Mouse (Mus musculus) limb, embryonic 13.5 days (tissue): ENCODE results near the gene Robo2. TPM values are rescaled to one million over a fixed set of nuclear protein-coding genes. Genes with fewer than 3 reads are reported as not detected.

Experiments
- ATAC-seq: fragments of 200-750 bp; cut with Nextera tagmentation; 2 replicates; pipeline ENCODE4 v1.8.0; 2017; ENCODE audit warnings: low read depth, moderate number of reproducible peaks, moderate TSS enrichment; ENCODE audit not compliant: low FRiP score
- H3K27ac ChIP-seq: fragments of 300-500 bp; sonication (generic); 2 replicates; pipeline ENCODE4 v1.5.1; 2015; ENCODE audit warnings: inconsistent platforms, mild to moderate bottlenecking, moderate library complexity
- H3K27me3 ChIP-seq: fragments of 300-500 bp; sonication (generic); 2 replicates; pipeline ENCODE4 v1.6.1; 2015; ENCODE audit warnings: mild to moderate bottlenecking, inconsistent platforms
- H3K36me3 ChIP-seq: fragments of 300-500 bp; sonication (generic); 2 replicates; pipeline ENCODE4 v1.6.1; 2015; ENCODE audit warnings: inconsistent platforms, mild to moderate bottlenecking, moderate library complexity
- H3K4me1 ChIP-seq: fragments of 300-500 bp; sonication (generic); 2 replicates; pipeline ENCODE4 v1.6.1; 2015; ENCODE audit warnings: inconsistent platforms
- H3K4me2 ChIP-seq: fragments of 300-500 bp; sonication (generic); replicated peaks from 2 replicates; pipeline ENCODE4 v1.6.1; 2015; ENCODE audit warnings: inconsistent platforms, mild to moderate bottlenecking, moderate library complexity
- H3K4me3 ChIP-seq: fragments of 300-500 bp; sonication (generic); 2 replicates; pipeline ENCODE4 v1.5.1; 2015; ENCODE audit warnings: moderate library complexity, mild to moderate bottlenecking, inconsistent platforms
- H3K9ac ChIP-seq: fragments of 300-500 bp; sonication (generic); 2 replicates; pipeline ENCODE4 v1.6.1; 2015; ENCODE audit warnings: mild to moderate bottlenecking, inconsistent platforms
- H3K9me3 ChIP-seq: fragments of 300-500 bp; sonication (generic); 2 replicates; pipeline ENCODE4 v1.6.1; 2016; ENCODE audit warnings: inconsistent platforms
- WGBS: fragments of 180-500 bp; shearing (Covaris S2); methylation state at CpG from one replicate; pipeline ENCODE4 v1.1.7; 2015; 5-methylcytosine and 5-hydroxymethylcytosine counted together
- polyA plus RNA-seq: library from polyadenylated mRNA; unstranded; fragments of >200 nt; fragmentation: Nextera tagmentation; extraction: Ambion mirVana; gene quantifications from 2 replicates; pipeline ENCODE4 v1.2.1, GENCODE M21; 2015

Robo2 gene
- polyA plus RNA-seq, 1 experiment from 2014 or later, result 76.3 TPM

DNA sequence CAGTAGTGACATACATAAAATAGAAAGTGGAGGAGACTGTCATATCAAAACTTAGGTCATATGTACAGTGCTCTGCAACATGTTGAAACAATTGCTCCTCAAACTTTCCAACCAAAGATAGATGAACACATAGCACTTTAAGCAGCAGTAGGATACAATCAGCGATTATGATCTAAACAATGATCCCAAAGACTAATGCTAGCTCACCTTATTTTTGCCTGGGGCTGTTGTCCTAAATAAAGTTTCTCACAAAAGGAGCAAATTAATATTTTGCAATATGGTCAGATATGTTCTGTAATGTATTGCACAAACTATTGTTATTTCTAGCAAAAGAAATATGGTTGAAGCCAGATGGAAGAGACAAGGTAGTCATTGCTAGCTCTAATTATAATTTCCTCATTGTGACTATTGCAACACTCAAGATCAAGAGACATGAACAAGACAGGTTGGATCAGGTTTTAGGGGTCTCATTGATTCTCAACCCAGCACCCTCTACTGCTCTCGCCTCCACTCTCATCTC, 174.2 kb downstream of the Robo2 start:
- no peak overlapping the region for H3K4me2 ChIP-seq
- no peak overlapping the region for H3K27ac ChIP-seq
- H3K9ac ChIP-seq, result no peak overlapping the region
- H3K4me3 ChIP-seq, result no peak overlapping the region
- no peaks in the 10 kb centered on the region for H3K27me3 ChIP-seq
- H3K9me3 ChIP-seq, result no peaks in the 10 kb centered on the region
- no peak for ATAC-seq
- WGBS, result 90% methylated on average over 2 of the region's 2 CpGs
- H3K36me3 ChIP-seq, result no peaks in the 10 kb centered on the region
- no peaks in the 10 kb centered on the region for H3K4me1 ChIP-seq

DNA sequence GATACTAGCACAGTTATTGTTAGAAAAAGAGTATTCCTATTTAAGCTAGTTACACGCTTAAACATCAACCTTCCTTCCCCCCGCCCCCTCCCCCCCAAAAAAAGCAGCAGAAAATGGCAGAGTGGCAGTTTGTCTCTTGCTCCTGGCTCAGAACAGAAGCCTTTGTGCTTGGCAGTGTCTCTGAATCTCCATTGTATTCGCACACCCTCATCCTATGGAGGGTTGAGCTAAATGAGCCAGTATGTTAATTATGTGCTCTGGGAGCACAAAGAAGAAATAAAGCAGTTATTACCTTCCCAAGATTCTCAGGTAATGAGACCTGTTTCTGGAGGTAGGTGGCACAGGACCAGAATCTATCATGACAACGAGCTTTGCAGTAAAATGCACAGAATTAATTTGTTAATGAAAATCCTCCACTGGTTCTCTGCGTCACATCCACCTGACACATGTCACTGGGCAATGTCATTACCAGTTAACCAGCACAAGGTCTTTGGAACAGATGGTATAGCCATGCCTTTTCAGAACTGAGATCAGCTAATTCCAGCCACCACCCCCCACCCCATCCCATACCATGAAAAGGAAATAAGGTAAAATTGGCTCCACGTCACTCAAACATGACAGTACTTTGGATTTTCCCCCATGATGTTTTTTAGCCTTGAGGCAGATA, 177.1 kb downstream of the Robo2 start:
- H3K4me3 ChIP-seq, result no peak overlapping the region
- H3K27me3 ChIP-seq, result no peaks in the 10 kb centered on the region
- no peak overlapping the region for H3K4me2 ChIP-seq
- no peak for ATAC-seq
- no peaks in the 10 kb centered on the region for H3K4me1 ChIP-seq
- no peak overlapping the region for H3K9ac ChIP-seq
- H3K9me3 ChIP-seq, result no peaks in the 10 kb centered on the region
- H3K36me3 ChIP-seq, result no peaks in the 10 kb centered on the region
- H3K27ac ChIP-seq, result no peak overlapping the region
- 68% methylated on average over 6 of the region's 6 CpGs for WGBS

DNA sequence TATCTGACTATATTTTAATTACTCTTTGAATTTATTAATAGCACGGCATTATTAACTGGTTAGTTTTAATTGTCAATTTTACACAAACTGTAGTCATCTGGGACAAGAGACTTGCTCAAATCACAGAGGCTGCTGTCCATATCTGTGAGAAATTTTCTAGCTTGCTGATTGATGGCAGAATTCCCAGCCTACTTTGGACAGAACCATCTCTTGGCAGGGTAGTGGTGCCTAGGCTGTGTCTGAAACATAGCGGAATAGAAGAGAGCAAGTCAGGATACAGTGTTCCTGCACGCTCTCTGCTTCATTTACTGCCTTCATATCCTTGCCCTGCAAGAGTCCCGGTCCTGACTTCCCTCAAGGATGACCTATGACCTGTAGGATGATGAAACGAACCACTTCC, 178.0 kb downstream of the Robo2 start:
- WGBS, result 53% methylated on average over 5 of the region's 5 CpGs
- H3K27me3 ChIP-seq, result no peaks in the 10 kb centered on the region

DNA sequence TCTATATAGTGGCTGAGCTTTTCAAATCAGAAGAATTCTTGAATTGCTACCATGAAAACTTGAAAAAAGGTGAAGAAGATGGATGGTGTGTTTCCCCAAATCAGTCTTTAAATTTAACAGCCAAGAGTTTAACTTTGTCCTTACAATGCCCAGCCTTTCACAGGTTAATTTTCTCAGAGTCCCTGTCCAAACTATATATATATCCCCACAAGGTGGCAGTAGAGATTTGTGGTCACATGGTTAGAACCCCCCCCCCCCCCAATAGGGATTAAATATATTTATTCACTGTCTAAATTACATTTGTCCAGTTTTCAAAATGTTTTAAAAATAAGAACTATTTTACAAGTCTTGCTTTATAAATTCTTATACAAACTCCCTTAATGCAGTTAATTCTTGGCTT, 184.3 kb downstream of the Robo2 start:
- Histone ChIP-seq H3K4me1 (peaks cover 4% of the 10 kb centered on the region), H3K27ac (no peak overlapping the region), H3K9me3 (no peaks in the 10 kb centered on the region; the same call in 1 of the 2 replicates), H3K4me2 (no peak overlapping the region), H3K36me3 (no peaks in the 10 kb centered on the region; the same call in 1 of the 2 replicates), H3K4me3 (no peak overlapping the region), H3K9ac (no peak overlapping the region), H3K27me3 (no peaks in the 10 kb centered on the region)
- ATAC-seq, result no peak

More for the DNA sequence above, 178.0 kb downstream of the Robo2 start:
- H3K9ac ChIP-seq, result no peak overlapping the region
- H3K4me3 ChIP-seq, result no peak overlapping the region
- no peaks in the 10 kb centered on the region for H3K36me3 ChIP-seq
- H3K4me1 ChIP-seq, result no peaks in the 10 kb centered on the region
- H3K27ac ChIP-seq, result no peak overlapping the region
- H3K4me2 ChIP-seq, result no peak overlapping the region
- no peak for ATAC-seq
- no peaks in the 10 kb centered on the region for H3K9me3 ChIP-seq

DNA sequence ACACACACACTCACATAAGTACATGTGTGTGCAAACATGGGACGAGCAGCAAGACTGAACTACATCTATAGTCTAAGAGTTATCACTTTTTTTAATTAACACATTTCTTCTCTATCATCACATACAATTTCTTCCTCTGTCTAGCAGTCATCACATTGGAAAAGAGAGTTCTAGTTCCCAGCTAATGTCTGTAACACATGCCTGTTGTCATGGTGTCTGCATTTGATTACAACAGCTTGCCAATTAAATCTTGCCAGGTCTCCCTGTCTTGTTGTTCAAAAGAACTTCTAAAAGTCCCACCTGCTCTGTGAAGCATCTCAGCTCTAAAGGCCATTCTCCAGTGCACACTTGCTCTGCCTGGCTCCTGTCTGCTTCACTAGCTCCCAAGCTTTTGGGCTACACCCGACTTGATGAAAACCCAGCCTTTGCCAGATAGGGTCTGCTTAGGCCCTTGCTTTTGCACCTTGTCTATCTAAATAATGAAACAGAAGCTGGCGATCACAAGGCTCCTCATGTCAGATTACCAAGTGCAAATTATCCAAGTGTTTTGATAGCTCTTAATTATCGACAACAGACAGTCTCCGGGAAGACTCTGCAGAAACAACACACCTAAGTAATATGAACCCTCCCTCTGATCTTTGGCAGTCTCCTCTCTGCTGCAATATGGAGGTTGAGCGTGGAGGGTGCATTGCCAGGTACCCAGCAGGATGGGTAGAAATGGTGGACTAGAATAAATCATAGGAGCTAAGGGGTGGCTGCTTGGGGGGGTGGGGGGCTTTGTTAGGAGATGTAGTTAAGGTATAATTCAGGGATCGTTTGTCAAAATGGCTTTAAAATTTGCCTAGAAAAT, 186.0 kb downstream of the Robo2 start:
- Histone ChIP-seq H3K4me2 (no peak overlapping the region), H3K27ac (no peak overlapping the region), H3K36me3 (no peaks in the 10 kb centered on the region; the same call in 1 of the 2 replicates), H3K9me3 (no peaks in the 10 kb centered on the region; the same call in 1 of the 2 replicates), H3K4me1 (peaks cover 4% of the 10 kb centered on the region), H3K9ac (no peak overlapping the region), H3K27me3 (no peaks in the 10 kb centered on the region), H3K4me3 (no peak overlapping the region)
- ATAC-seq, result no peak
- WGBS, result 62% methylated on average over 7 of the region's 7 CpGs

DNA sequence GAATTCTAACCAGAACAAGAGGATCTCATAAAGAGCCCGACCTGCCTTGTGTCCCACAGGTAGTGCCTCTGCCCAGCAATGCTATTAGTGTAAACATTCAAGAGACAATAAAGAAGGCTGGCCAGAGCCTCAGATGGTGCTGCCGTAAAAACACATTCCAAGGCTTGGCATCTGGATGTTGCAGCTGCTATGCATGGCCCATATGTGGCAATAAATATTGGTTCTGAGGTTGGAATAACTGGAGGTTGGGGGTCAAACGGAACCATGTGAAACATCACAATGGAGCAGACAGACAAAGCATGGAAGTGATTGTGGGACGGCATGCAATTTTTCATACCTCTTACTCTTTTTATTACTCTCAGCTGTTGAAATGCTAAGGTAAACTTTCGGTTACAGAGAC, 189.1 kb downstream of the Robo2 start:
- H3K36me3 ChIP-seq, result no peaks in the 10 kb centered on the region; the same call in 1 of the 2 replicates
- H3K4me1 ChIP-seq, result peaks cover 6% of the 10 kb centered on the region
- no peak for ATAC-seq
- H3K27me3 ChIP-seq, result no peaks in the 10 kb centered on the region
- H3K27ac ChIP-seq, result no peak overlapping the region
- H3K4me3 ChIP-seq, result no peak overlapping the region
- WGBS, result 13% methylated on average over 5 of the region's 5 CpGs
- no peak overlapping the region for H3K9ac ChIP-seq
- H3K9me3 ChIP-seq, result no peaks in the 10 kb centered on the region; the same call in 1 of the 2 replicates
- no peak overlapping the region for H3K4me2 ChIP-seq

DNA sequence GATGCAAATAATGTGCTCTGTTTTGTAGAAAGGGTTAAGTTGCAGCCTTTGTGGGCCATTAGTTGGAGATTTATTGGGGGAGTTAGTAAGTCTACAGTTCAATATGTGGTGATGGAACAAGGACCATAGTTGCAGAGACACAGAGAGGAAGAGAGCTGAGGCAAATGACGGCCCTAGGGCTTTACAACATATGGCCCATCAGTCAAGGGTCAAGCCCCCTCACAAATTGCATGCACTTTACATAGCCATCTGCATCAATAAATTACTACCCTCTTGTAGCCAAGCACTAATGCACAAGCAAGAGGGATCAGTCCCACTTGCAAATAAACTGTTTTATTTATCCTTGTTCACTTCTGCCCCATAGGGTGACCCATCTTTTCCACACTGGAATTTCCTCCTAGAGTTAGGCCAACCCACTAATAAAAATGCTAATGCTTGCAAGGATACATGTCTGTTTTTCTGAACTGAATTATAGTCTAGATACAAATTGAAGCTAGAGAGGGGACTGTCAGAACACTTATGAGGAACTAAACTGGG, 194.7 kb downstream of the Robo2 start:
- Histone ChIP-seq H3K9me3 (no peaks in the 10 kb centered on the region), H3K4me2 (no peak overlapping the region), H3K4me3 (no peak overlapping the region), H3K9ac (no peak overlapping the region), H3K4me1 (0 out of 2 replicates have a peak, but pooled peaks cover 2% of the 10 kb centered on the region), H3K27me3 (no peaks in the 10 kb centered on the region), H3K36me3 (no peaks in the 10 kb centered on the region), H3K27ac (no peak overlapping the region)
- 21% methylated on average over 1 of the region's 1 CpGs for WGBS
- ATAC-seq, result no peak

DNA sequence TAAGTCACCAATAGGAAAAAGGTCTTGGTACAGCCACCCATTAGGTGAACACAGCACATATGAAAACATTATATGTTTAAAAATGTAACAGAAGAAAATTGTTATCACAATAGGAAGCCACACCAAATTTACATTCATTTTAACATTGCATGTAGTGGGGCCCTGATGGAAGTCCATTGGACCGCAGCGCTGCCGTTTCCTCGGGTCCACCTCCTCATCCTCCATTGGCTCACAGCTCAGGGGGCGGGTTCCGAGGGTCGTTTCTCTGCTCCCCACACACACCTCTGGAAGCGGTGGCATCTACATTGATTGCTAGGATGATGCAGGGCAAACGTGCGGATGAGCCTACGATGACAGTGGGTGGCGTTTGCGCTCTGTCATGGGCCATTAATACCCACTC, 195.8 kb downstream of the Robo2 start:
- ATAC-seq, result no peak
- no peak overlapping the region for H3K9ac ChIP-seq
- H3K36me3 ChIP-seq, result no peaks in the 10 kb centered on the region
- H3K4me3 ChIP-seq, result no peak overlapping the region
- H3K27me3 ChIP-seq, result no peaks in the 10 kb centered on the region
- H3K27ac ChIP-seq, result no peak overlapping the region
- 91% methylated on average over 13 of the region's 13 CpGs for WGBS
- 0 out of 2 replicates have a peak, but pooled peaks cover 2% of the 10 kb centered on the region for H3K4me1 ChIP-seq
- H3K9me3 ChIP-seq, result no peaks in the 10 kb centered on the region
- no peak overlapping the region for H3K4me2 ChIP-seq

DNA sequence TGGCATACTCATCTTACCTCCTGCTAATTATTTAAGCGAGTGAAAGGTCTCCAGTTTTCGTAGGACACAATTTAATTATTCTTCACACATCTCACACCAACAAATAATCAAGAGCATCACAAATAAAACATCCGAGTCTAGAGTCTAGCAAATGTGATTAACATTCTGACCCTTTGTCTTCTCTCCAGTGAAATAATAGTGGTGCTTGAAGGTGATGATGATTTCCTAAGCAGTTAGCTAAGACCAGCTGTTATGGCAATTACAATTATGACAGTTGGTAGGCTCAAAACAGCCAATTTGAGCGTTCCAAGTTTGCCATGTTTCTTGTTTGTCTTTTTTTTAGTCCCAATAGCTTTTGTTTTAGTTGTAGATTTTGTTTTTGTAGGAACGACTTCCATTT, 210.9 kb downstream of the Robo2 start:
- WGBS, result 83% methylated on average over 5 of the region's 5 CpGs
- ATAC-seq, result no peak
- H3K36me3 ChIP-seq, result no peaks in the 10 kb centered on the region
- no peak overlapping the region for H3K9ac ChIP-seq
- H3K27me3 ChIP-seq, result no peaks in the 10 kb centered on the region
- no peak overlapping the region for H3K4me2 ChIP-seq
- H3K9me3 ChIP-seq, result no peaks in the 10 kb centered on the region
- H3K27ac ChIP-seq, result no peak overlapping the region
- no peaks in the 10 kb centered on the region for H3K4me1 ChIP-seq
- H3K4me3 ChIP-seq, result no peak overlapping the region

DNA sequence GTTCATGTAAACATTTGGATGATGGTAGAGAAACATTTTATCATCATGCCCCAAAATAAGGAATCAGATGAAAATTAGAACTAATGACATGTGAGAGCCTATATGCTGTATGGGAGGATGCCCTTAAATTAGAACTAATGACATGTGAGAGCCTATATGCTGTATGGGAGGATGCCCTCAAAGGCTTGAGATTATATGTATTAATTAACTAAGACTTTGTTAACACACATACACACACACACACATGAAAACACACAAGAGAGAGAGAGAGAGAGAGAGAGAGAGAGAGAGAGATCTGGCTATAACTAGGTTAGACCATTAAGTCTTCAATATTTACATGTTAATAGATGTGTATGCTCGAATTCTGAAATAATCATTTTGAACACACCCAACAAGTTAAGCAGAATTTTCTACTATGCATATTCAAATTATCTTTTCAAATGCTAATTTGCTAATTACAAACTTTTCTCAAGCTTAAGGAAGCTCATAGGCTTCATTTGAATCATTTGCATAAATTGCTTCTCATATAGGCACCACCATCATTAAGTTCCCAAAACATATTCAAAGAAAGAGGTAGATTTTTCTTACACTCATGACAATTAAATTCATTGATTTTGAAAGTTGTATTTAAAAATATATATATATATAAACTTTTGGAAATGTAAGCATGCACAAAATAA, 211.5 kb downstream of the Robo2 start:
- Histone ChIP-seq H3K4me2 (no peak overlapping the region), H3K9me3 (no peaks in the 10 kb centered on the region), H3K4me3 (no peak overlapping the region), H3K27ac (no peak overlapping the region), H3K36me3 (no peaks in the 10 kb centered on the region), H3K4me1 (no peaks in the 10 kb centered on the region), H3K27me3 (no peaks in the 10 kb centered on the region), H3K9ac (no peak overlapping the region)
- WGBS, result 95% methylated on average over 1 of the region's 1 CpGs
- ATAC-seq, result no peak

DNA sequence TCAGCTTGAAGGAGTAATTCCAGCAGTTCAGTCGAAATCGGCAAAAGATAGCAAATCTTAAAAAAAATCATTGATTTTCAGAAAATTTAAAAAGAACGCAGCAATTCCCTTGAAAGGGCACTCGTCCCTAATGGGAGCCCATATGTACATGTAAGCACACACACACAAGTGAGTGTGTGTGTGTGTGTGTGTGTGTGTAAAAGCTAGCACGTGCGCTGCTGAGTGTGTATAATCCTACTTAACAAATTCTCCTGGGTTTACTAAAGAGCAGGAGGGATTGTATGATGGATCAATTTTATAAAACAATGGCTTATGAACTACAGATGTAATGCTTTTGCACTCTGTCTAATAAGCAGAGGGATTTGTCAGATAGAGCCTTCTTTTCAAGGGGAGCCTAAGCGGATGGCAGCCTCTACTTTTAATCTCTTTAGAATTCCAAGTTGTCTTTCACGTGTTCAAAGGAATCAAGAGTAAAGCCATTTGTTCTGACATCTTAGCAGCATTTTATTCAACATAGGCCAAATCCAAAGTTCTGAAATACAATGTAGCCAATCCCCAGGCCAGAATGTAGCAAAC, 218.6 kb downstream of the Robo2 start:
- no peak overlapping the region for H3K4me2 ChIP-seq
- no peaks in the 10 kb centered on the region for H3K4me1 ChIP-seq
- H3K4me3 ChIP-seq, result no peak overlapping the region
- no peak overlapping the region for H3K9ac ChIP-seq
- no peak overlapping the region for H3K27ac ChIP-seq
- ATAC-seq, result no peak
- H3K27me3 ChIP-seq, result no peaks in the 10 kb centered on the region
- WGBS, result 78% methylated on average over 8 of the region's 8 CpGs
- no peaks in the 10 kb centered on the region for H3K9me3 ChIP-seq
- no peaks in the 10 kb centered on the region for H3K36me3 ChIP-seq
